Mouse (Mus musculus): Measurements from ENCODE around the gene Galnt5. TPM values are rescaled to one million over a fixed set of nuclear protein-coding genes. Genes with fewer than 3 reads are reported as not detected.

Galnt5 gene
- polyA plus RNA-seq, 1 experiment from 2014 or later, result 0.74 TPM

- no peaks in the 10 kb centered on the region for H3K9me3 ChIP-seq (ENCODE audit: control insufficient read depth, low read length)
- no peak overlapping the region for H3K4me2 ChIP-seq (replicated peaks; ENCODE audit: low read depth, low read length)
- 66% methylated on average over 1 of the region's 1 CpGs for WGBS
- no peak overlapping the region for H3K9ac ChIP-seq (ENCODE audit: low read depth, low read length)
- ATAC-seq (ENCODE audit: low FRiP score) (no peak), DNase-seq (ENCODE audit: low spot score) (no peak)
- H3K27me3 ChIP-seq (ENCODE audit: control insufficient read depth, insufficient read depth, low read length), result no peaks in the 10 kb centered on the region
- H3K27ac ChIP-seq (ENCODE audit: low read depth, low read length), result no peak overlapping the region
- no peaks in the 10 kb centered on the region for H3K4me1 ChIP-seq (replicated peaks; ENCODE audit: control insufficient read depth, insufficient read depth, low read length)
- no peak overlapping the region for H3K4me3 ChIP-seq (ENCODE audit: low read depth, low read length)
- H3K36me3 ChIP-seq (ENCODE audit: control insufficient read depth, insufficient read depth, low read length), result no peaks in the 10 kb centered on the region
These were observed 97.1 kb downstream of the Galnt5 start for GRCm38 (mm10) chr2:58094818-58095217.

Other genes starting within 250 kb of the Galnt5 start
- 0.27 and 0.42 TPM in 2 replicates for gene Ermn, start 55.0 kb downstream of the Galnt5 start, polyA plus RNA-seq (2014; fragmentation: Nextera tagmentation; extraction: Ambion mirVana)
- 0.11 and 0.20 TPM in 2 replicates for gene Cytip, start 197.6 kb downstream of the Galnt5 start, polyA plus RNA-seq (2014; fragmentation: Nextera tagmentation; extraction: Ambion mirVana)

Measured in hindbrain, embryonic 11.5 days (tissue).